Mouse (Mus musculus): ENCODE measurements around the gene Selenon. TPM values are rescaled to one million over a fixed set of nuclear protein-coding genes. Genes with fewer than 3 reads are reported as not detected.
"Not testable (repeated sequence)": the region's sequence is repeated elsewhere in the genome, so short reads cannot be mapped to it uniquely, and the experiment has no call there.

Selenon gene
- total and polyA plus RNA-seq, 3 experiments, result 0.05 TPM; not detected in 2

DNA sequence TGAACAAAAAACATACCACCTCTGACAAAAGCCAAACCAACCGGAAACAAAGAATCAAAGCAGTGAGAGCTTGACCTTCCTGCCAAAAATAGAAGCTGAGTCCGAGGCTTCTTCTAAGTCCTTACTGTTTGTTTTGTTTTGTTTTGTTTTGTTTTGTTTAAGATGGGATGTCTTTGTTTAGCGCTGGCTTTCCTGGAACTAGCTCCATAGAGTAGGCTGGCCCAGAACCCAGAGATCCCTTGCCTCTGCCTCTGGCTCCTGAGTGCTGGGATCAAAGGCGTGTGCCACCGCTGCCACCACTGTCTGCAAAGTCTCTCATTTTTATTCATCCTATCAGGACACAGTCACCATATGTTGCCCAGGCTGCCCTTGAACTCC lies 56.4 kb downstream of the Selenon start:
- no peak for ATAC-seq (ENCODE audit: extremely low read depth, insufficient number of reproducible peaks, low FRiP score, poor library complexity, severe bottlenecking)
- H3K4me3 ChIP-seq (ENCODE audit: low read depth, low read length), result no peak overlapping the region; the same call in 1 of the 2 replicates
- H3K36me3 ChIP-seq (replicated peaks), result peaks cover 16% of the 10 kb centered on the region
- H3K4me1 ChIP-seq (ENCODE audit: insufficient read depth, low read depth, low read length), result peaks cover 76% of the 10 kb centered on the region
- H3K9me3 ChIP-seq (replicated peaks), result no peaks in the 10 kb centered on the region
- TF ChIP-seq POLR2AphosphoS5 (IDR thresholded peaks at IDR 0.05; ENCODE audit: insufficient replicate concordance, low read depth, low read length) (no peak), GATA1 (IDR thresholded peaks at IDR 0.05; ENCODE audit: borderline replicate concordance, low read length) (no peak), TAL1 (conservative IDR thresholded peaks at IDR 0.05; ENCODE audit: low read depth, low read length) (no peak), CTCF (IDR thresholded peaks at IDR 0.05; ENCODE audit: low read depth, low read length) (no peak), GATA2 (IDR thresholded peaks at IDR 0.05; ENCODE audit: borderline replicate concordance, low read depth, low read length) (no peak)
- DNase-seq (ENCODE audit: low spot score), result no peak
- H3K27me3 ChIP-seq (ENCODE audit: insufficient read depth, low read length), result peaks cover 9% of the 10 kb centered on the region; the same call in 1 of the 2 replicates

- H3K36me3 ChIP-seq (replicated peaks), result peaks cover 12% of the 10 kb centered on the region
- H3K9me3 ChIP-seq (replicated peaks), result no peaks in the 10 kb centered on the region
- peaks cover 11% of the 10 kb centered on the region; the same call in 1 of the 2 replicates for H3K27me3 ChIP-seq (ENCODE audit: insufficient read depth, low read length)
- ATAC-seq (ENCODE audit: extremely low read depth, insufficient number of reproducible peaks, low FRiP score, poor library complexity, severe bottlenecking) (peak; percentile 85), DNase-seq (ENCODE audit: low spot score) (peak; percentile 70)
- H3K4me1 ChIP-seq (ENCODE audit: insufficient read depth, low read depth, low read length), result peaks cover 80% of the 10 kb centered on the region
- H3K4me3 ChIP-seq (ENCODE audit: low read depth, low read length), result peak overlapping the region; percentile 44; the same call in 1 of the 2 replicates
- TF ChIP-seq TAL1 (conservative IDR thresholded peaks at IDR 0.05; ENCODE audit: low read depth, low read length) (peak; percentile 82), GATA2 (IDR thresholded peaks at IDR 0.05; ENCODE audit: borderline replicate concordance, low read depth, low read length) (no peak)
Observed at GRCm38 (mm10) chr4:134494780-134495545, 57.0 kb downstream of the Selenon start.

DNA sequence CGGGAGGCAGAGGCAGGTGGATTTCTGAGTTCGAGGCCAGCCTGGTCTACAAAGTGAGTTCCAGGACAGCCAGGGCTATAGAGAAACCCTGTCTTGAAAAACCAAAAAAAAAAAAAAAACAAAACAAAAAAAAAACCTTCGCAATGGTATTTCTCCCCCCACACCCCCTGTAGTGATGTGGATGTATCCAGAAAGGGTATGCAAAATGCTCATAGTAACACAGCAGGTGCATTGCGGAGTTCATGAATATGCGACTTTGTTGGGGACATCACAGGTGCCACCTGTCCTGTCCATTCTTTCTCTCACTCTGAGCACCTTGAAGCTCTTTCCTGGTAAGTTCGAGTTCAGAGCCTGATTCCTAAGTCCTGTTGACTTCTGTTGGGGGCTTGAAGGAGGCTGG lies 57.8 kb downstream of the Selenon start:
- not testable (repeated sequence) for H3K36me3 ChIP-seq (replicated peaks); DNase-seq (ENCODE audit: low spot score); H3K4me3 ChIP-seq (ENCODE audit: low read depth, low read length); ATAC-seq (ENCODE audit: extremely low read depth, insufficient number of reproducible peaks, low FRiP score, poor library complexity, severe bottlenecking); H3K9me3 ChIP-seq (replicated peaks)
- H3K4me1 ChIP-seq (ENCODE audit: insufficient read depth, low read depth, low read length), result peaks cover 79% of the 10 kb centered on the region
- H3K27me3 ChIP-seq (ENCODE audit: insufficient read depth, low read length), result peaks cover 16% of the 10 kb centered on the region

DNA sequence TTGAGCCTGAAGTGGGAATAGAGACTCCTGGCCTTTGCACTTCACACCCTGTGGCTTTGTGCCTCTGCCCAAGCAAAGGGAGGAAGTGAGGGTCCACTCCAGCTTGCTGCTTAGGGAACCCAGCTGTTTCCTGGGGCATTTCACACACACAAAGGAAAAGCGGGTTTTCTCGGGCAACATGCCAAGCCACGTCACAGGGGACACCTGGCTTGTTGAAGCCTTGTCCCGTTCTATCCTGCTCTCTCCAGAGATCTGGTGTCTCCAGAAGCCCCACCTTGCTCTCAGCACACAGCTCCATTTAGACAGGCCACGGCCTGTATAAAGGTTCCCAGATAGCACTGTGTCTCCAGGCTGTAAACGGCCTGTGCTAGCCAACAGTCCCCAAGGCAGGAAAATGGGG lies 60.2 kb downstream of the Selenon start:
- no peaks in the 10 kb centered on the region for H3K36me3 ChIP-seq (replicated peaks)
- H3K4me1 ChIP-seq (ENCODE audit: insufficient read depth, low read depth, low read length), result peaks cover 55% of the 10 kb centered on the region
- H3K4me3 ChIP-seq (ENCODE audit: low read depth, low read length), result no peak overlapping the region
- H3K27me3 ChIP-seq (ENCODE audit: insufficient read depth, low read length), result peaks cover 28% of the 10 kb centered on the region
- no peak for ATAC-seq (ENCODE audit: extremely low read depth, insufficient number of reproducible peaks, low FRiP score, poor library complexity, severe bottlenecking)
- TF ChIP-seq CTCF (IDR thresholded peaks at IDR 0.05; ENCODE audit: low read depth, low read length) (no peak), TAL1 (conservative IDR thresholded peaks at IDR 0.05; ENCODE audit: low read depth, low read length) (no peak), GATA2 (IDR thresholded peaks at IDR 0.05; ENCODE audit: borderline replicate concordance, low read depth, low read length) (no peak), GATA1 (IDR thresholded peaks at IDR 0.05; ENCODE audit: borderline replicate concordance, low read length) (no peak), POLR2AphosphoS5 (IDR thresholded peaks at IDR 0.05; ENCODE audit: insufficient replicate concordance, low read depth, low read length) (no peak)
- DNase-seq (ENCODE audit: low spot score), result no peak
- no peaks in the 10 kb centered on the region for H3K9me3 ChIP-seq (replicated peaks)

- no peak overlapping the region for H3K4me3 ChIP-seq (ENCODE audit: low read depth, low read length)
- no peaks in the 10 kb centered on the region for H3K36me3 ChIP-seq (replicated peaks)
- H3K27me3 ChIP-seq (ENCODE audit: insufficient read depth, low read length), result peaks cover 35% of the 10 kb centered on the region
- no peak for TF ChIP-seq TAL1 (conservative IDR thresholded peaks at IDR 0.05; ENCODE audit: low read depth, low read length)
- TF ChIP-seq CTCF (IDR thresholded peaks at IDR 0.05; ENCODE audit: low read depth, low read length), result no peak
- no peak for TF ChIP-seq GATA1 (IDR thresholded peaks at IDR 0.05; ENCODE audit: borderline replicate concordance, low read length)
- TF ChIP-seq POLR2AphosphoS5 (IDR thresholded peaks at IDR 0.05; ENCODE audit: insufficient replicate concordance, low read depth, low read length), result no peak
- no peak for TF ChIP-seq GATA2 (IDR thresholded peaks at IDR 0.05; ENCODE audit: borderline replicate concordance, low read depth, low read length)
- DNase-seq (ENCODE audit: low spot score), result no peak
- ATAC-seq (ENCODE audit: extremely low read depth, insufficient number of reproducible peaks, low FRiP score, poor library complexity, severe bottlenecking), result no peak
- peaks cover 39% of the 10 kb centered on the region for H3K4me1 ChIP-seq (ENCODE audit: insufficient read depth, low read depth, low read length)
- no peaks in the 10 kb centered on the region for H3K9me3 ChIP-seq (replicated peaks)
Observed at GRCm38 (mm10) chr4:134489986-134490665, 61.8 kb downstream of the Selenon start.

GRCm38 (mm10) chr4:134488211-134488610 lies 63.8 kb downstream of the Selenon start:
- TF ChIP-seq CTCF (IDR thresholded peaks at IDR 0.05; ENCODE audit: low read depth, low read length) (no peak), TAL1 (conservative IDR thresholded peaks at IDR 0.05; ENCODE audit: low read depth, low read length) (no peak), GATA2 (IDR thresholded peaks at IDR 0.05; ENCODE audit: borderline replicate concordance, low read depth, low read length) (no peak), POLR2AphosphoS5 (IDR thresholded peaks at IDR 0.05; ENCODE audit: insufficient replicate concordance, low read depth, low read length) (no peak), GATA1 (IDR thresholded peaks at IDR 0.05; ENCODE audit: borderline replicate concordance, low read length) (no peak)
- Histone ChIP-seq H3K36me3 (replicated peaks) (no peaks in the 10 kb centered on the region), H3K4me1 (ENCODE audit: insufficient read depth, low read depth, low read length) (peaks cover 22% of the 10 kb centered on the region), H3K27me3 (ENCODE audit: insufficient read depth, low read length) (peaks cover 53% of the 10 kb centered on the region), H3K4me3 (ENCODE audit: low read depth, low read length) (no peak overlapping the region), H3K9me3 (replicated peaks) (no peaks in the 10 kb centered on the region)
- ATAC-seq (ENCODE audit: extremely low read depth, insufficient number of reproducible peaks, low FRiP score, poor library complexity, severe bottlenecking) (no peak), DNase-seq (ENCODE audit: low spot score) (no peak)

Other genes with a start within 250 kb of the Selenon start
- gene Trim63, start 237.0 kb downstream of the Selenon start, total RNA-seq (2014; fragmentation: Nextera tagmentation), result not detected in 2 replicates
- not detected in 2 replicates for gene Trim63, start 237.0 kb downstream of the Selenon start, total RNA-seq (2017)
- gene Trim63, start 237.0 kb downstream of the Selenon start, polyA plus RNA-seq (2012), result not detected in 2 replicates
- 3.8 and 4.6 TPM in 2 replicates for gene Slc30a2, start 209.0 kb downstream of the Selenon start, total RNA-seq (2014; fragmentation: Nextera tagmentation)
- gene Slc30a2, start 209.0 kb downstream of the Selenon start, total RNA-seq (2017), result 5.6 and 6.1 TPM in 2 replicates
- 4.7 and 8.2 TPM in 2 replicates for gene Slc30a2, start 209.0 kb downstream of the Selenon start, polyA plus RNA-seq (2012)
- gene Extl1, start 168.3 kb downstream of the Selenon start, total RNA-seq (2014; fragmentation: Nextera tagmentation), result not detected in 2 replicates
- 0.05 TPM in 1 of 2 replicates, not detected in the other for gene Extl1, start 168.3 kb downstream of the Selenon start, total RNA-seq (2017)
- not detected in 2 replicates for gene Extl1, start 168.3 kb downstream of the Selenon start, polyA plus RNA-seq (2012)
- 15.1 and 16.3 TPM in 2 replicates for gene Pafah2, start 155.8 kb downstream of the Selenon start, total RNA-seq (2014; fragmentation: Nextera tagmentation)
- 45.9 and 48.0 TPM in 2 replicates for gene Pafah2, start 155.8 kb downstream of the Selenon start, total RNA-seq (2017)
- 10.2 and 14.9 TPM in 2 replicates for gene Pafah2, start 155.8 kb downstream of the Selenon start, polyA plus RNA-seq (2012)
- gene Stmn1, start 83.8 kb downstream of the Selenon start, total RNA-seq (2014; fragmentation: Nextera tagmentation), result 171 and 196 TPM in 2 replicates
- gene Stmn1, start 83.8 kb downstream of the Selenon start, total RNA-seq (2017), result 804 and 935 TPM in 2 replicates
- 93.2 and 179 TPM in 2 replicates for gene Stmn1, start 83.8 kb downstream of the Selenon start, polyA plus RNA-seq (2012)
- gene Paqr7, start 55.5 kb downstream of the Selenon start, total RNA-seq (2014; fragmentation: Nextera tagmentation), result 6.0 and 10.3 TPM in 2 replicates
- 7.0 and 9.2 TPM in 2 replicates for gene Paqr7, start 55.5 kb downstream of the Selenon start, total RNA-seq (2017)
- gene Paqr7, start 55.5 kb downstream of the Selenon start, polyA plus RNA-seq (2012), result 13.1 and 14.8 TPM in 2 replicates
- gene Aunip, start 41.2 kb downstream of the Selenon start, total RNA-seq (2014; fragmentation: Nextera tagmentation), result 8.5 and 12.1 TPM in 2 replicates
- gene Aunip, start 41.2 kb downstream of the Selenon start, total RNA-seq (2017), result 18.7 and 20.2 TPM in 2 replicates
- gene Aunip, start 41.2 kb downstream of the Selenon start, polyA plus RNA-seq (2012), result 7.1 and 8.1 TPM in 2 replicates
- 103 and 119 TPM in 2 replicates for gene Mtfr1l, start 16.8 kb downstream of the Selenon start, total RNA-seq (2014; fragmentation: Nextera tagmentation)
- 55.6 and 68.0 TPM in 2 replicates for gene Mtfr1l, start 16.8 kb downstream of the Selenon start, total RNA-seq (2017)
- gene Mtfr1l, start 16.8 kb downstream of the Selenon start, polyA plus RNA-seq (2012), result 54.5 and 59.1 TPM in 2 replicates
- gene Man1c1, start 152.1 kb upstream of the Selenon start, total RNA-seq (2014; fragmentation: Nextera tagmentation), result not detected in 2 replicates
- 0.05 TPM in 1 of 2 replicates, not detected in the other for gene Man1c1, start 152.1 kb upstream of the Selenon start, total RNA-seq (2017)
- gene Man1c1, start 152.1 kb upstream of the Selenon start, polyA plus RNA-seq (2012), result not detected in 2 replicates
- 23.3 and 23.4 TPM in 2 replicates for gene Ldlrap1, start 215.9 kb upstream of the Selenon start, total RNA-seq (2014; fragmentation: Nextera tagmentation)
- 9.4 TPM in 2 replicates for gene Ldlrap1, start 215.9 kb upstream of the Selenon start, total RNA-seq (2017)
- gene Ldlrap1, start 215.9 kb upstream of the Selenon start, polyA plus RNA-seq (2012), result 12.8 and 14.6 TPM in 2 replicates

Data from G1E (cell line).